Mouse (Mus musculus): ENCODE data around the gene Tex33. TPM values are rescaled to one million over a fixed set of nuclear protein-coding genes. Genes with fewer than 3 reads are reported as not detected.

Gene Tex33
- not detected in 2 replicates for total RNA-seq (2023)

DNA sequence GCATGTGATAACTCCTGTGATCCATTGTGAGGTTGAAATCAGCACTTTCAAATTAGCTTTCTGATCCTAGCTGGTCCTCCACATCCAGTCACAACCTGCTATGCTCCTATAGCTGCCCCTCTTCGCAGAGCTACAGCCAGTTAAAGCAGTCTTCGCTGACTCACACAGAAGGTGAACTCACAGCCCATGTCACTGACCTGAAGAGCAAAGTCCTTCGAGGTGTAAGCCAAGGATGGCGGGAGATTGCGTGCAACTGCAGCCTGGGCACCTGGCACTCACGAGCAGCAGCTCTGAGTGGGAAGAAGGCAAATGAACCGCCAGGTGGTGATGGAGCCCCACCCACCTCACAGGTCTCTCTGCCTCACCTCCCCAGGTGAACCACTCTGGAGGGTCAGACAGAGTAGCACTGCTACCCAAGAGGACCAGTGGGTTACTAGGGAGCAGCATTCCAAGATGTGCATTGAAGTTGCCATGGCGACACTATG lies at the start of gene Tex33:
Gene Tex33 (minus strand): TSS at position 435 of the 485 bp plus-strand sequence.

DNA sequence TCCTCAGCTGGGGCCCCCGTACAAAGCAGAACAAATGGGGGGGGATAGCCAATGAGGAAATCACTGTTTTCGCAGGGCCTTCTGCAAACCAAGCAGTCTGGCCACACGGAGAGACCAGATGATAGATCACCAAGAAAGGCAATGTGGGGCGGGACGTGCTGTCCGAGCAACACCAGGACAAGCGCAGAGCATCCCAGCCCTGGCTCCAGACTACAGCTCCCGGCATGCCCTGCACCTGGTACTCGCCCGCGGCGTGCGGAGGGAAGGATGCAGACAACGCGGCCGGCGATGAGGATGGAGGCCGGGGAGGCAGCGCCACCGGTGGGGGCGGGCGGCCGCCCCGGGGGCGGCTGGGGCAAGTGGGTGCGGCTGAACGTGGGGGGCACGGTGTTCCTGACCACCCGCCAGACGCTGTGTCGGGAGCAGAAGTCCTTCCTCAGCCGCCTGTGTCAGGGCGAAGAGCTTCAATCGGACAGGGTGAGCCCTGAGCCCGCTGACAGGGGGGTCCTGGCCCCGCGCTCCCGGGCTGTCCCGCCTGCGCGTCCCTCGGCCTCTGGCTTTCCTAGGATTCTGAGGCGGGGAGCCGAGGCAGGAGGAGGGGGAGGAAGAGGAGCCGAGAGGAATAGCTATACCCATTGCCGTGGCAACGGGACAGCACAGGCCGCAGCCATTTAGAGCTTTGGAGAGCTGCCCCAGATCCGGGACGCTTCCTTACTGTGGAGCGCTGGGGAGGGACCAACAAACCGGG lies 32.9 kb upstream of the Tex33 start, which contains the start of gene Kctd17:
Gene Kctd17 (plus strand): TSS at position 174 of the 748 bp plus-strand sequence.

DNA sequence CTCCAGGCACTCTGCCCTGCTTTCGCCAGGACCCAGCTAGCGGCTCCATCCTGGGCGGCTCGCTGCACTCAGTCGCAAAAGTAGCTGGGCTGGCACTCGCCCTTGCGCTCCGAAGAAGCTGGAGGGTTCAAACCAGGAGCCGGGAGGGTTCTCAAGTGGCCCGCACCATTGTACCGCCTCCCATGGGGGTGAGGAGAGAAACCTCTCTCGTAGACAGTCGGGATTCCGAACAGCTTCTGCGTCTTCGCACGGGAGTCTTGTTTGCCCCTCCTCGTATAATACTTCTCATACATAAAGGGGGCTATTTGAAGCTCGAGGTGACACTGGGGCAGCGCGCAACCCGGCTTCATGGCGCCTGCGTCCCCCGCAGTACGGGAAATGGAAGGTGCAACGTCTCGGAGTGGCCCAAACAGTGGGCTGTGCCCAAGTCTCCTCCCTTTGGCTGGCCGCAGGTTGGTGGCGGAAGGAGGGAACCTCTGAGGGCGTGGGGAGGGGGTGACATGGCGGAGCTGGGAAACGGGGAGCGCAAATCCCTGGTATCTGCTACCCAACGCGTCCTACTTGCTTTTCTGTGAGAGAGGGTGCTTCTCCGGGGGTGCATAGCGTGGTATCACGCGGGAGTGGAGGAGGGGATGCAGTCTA lies 10.7 kb upstream of the Tex33 start, which contains the start of gene Mpst:
Gene Mpst (plus strand): TSS at position 124 of the 642 bp plus-strand sequence.

DNA sequence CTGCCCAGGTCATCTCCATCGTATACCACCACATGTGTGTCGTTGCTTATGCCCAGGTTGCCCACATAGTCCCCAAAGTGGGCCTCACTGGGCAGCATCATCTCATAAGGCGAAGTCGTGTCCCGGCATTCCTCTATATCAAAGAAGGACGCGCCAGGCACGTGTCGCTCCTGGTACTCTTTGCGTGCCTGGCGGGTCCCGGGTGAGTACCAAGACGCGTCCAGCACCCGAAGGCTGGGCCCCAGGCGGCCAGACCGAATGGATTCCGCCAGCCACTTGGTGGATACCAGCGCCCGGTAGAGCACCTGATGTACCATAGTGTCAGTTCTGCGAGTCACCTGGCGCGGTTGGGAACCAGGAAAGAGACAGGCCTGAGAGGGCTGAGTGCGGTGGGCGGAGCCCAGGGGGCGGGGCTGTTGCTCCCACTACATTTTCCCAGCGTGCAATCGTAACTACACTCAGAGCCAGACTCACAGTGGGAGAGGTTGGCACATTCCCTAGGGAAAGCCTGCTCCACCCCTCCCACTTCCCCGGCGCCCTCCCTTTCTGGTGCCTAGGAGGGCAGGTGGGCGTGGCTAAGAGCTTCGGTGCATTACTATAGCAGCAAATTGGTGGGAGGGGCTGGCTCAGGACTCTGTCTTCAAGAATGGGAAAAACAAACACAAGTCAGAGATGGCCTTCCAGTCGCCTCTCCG lies 10.0 kb upstream of the Tex33 start, which contains the start of gene Tst:
Gene Tst (minus strand): TSS at position 391 of the 695 bp plus-strand sequence.

Other genes starting within 250 kb of the Tex33 start
- gene Ift27, start 221.8 kb downstream of the Tex33 start, total RNA-seq (2023): 6.6 and 11.7 TPM in 2 replicates
- gene Pvalb, start 189.5 kb downstream of the Tex33 start, total RNA-seq (2023): not detected in 2 replicates
- gene Ncf4, start 151.1 kb downstream of the Tex33 start, total RNA-seq (2023): 753 and 775 TPM in 2 replicates
- 26.7 and 28.6 TPM in 2 replicates for gene Csf2rb2, start 90.2 kb downstream of the Tex33 start, total RNA-seq (2023)
- 233 and 237 TPM in 2 replicates for gene Csf2rb, start 70.2 kb downstream of the Tex33 start, total RNA-seq (2023)
- 19.2 and 23.1 TPM in 2 replicates for gene Tst, start 10.0 kb upstream of the Tex33 start, total RNA-seq (2023)
- 29.4 and 30.6 TPM in 2 replicates for gene Mpst, start 10.5 kb upstream of the Tex33 start, total RNA-seq (2023)
- gene Kctd17, start 32.7 kb upstream of the Tex33 start, total RNA-seq (2023): 5.1 and 7.8 TPM in 2 replicates
- gene Tmprss6, start 72.7 kb upstream of the Tex33 start, total RNA-seq (2023): not detected in 2 replicates
- gene Il2rb, start 99.4 kb upstream of the Tex33 start, total RNA-seq (2023): 0.66 TPM in 1 of 2 replicates, not detected in the other
- 0.16 and 1.0 TPM in 2 replicates for gene C1qtnf6, start 135.5 kb upstream of the Tex33 start, total RNA-seq (2023)
- not detected in 2 replicates for gene Sstr3, start 148.8 kb upstream of the Tex33 start, total RNA-seq (2023)
- gene Rac2, start 176.9 kb upstream of the Tex33 start, total RNA-seq (2023): 1,248 and 1,692 TPM in 2 replicates
- gene Cyth4, start 201.1 kb upstream of the Tex33 start, total RNA-seq (2023): 179 and 199 TPM in 2 replicates

Data from neutrophil, adult 65 days (primary cell).